Mouse (Mus musculus) forebrain, postnatal 0 days (tissue): Measurements from ENCODE around the gene Klri2. TPM values are rescaled to one million over a fixed set of nuclear protein-coding genes. Genes with fewer than 3 reads are reported as not detected.
"Not testable (repeated sequence)": the region's sequence is repeated elsewhere in the genome, so short reads cannot be mapped to it uniquely, and the experiment has no call there.

Experiments
- ATAC-seq: fragments of 200-750 bp; cut with Nextera tagmentation; 2 replicates; pipeline ENCODE4 v1.8.0; 2017; ENCODE audit warnings: mild to moderate bottlenecking, moderate library complexity
- DNase-seq: peaks from one replicate; pipeline ENCODE4 v3.0.0-alpha.2; 2015
- H3K27ac ChIP-seq: fragments of 300-500 bp; sonication (generic); 2 replicates; pipeline ENCODE4 v1.5.1; 2014; ENCODE audit warnings: low read depth, mild to moderate bottlenecking, antibody characterized with exemption, low read length, moderate library complexity, mixed read lengths
- H3K27me3 ChIP-seq: fragments of 300-500 bp; sonication (generic); 2 replicates; pipeline ENCODE4 v1.6.1; 2014; ENCODE audit warnings: mild to moderate bottlenecking, low read length, mixed read lengths; ENCODE audit not compliant: insufficient read depth
- H3K36me3 ChIP-seq: fragments of 300-500 bp; sonication (generic); 2 replicates; pipeline ENCODE4 v1.6.1; 2014; ENCODE audit warnings: mild to moderate bottlenecking, moderate library complexity; ENCODE audit not compliant: insufficient read depth
- H3K4me1 ChIP-seq: fragments of 300-500 bp; sonication (generic); 2 replicates; pipeline ENCODE4 v1.6.1; 2014; ENCODE audit warnings: antibody characterized with exemption; ENCODE audit not compliant: insufficient read depth
- H3K4me2 ChIP-seq: fragments of 300-500 bp; sonication (generic); 2 replicates; pipeline ENCODE4 v1.6.1; 2014; ENCODE audit warnings: low read depth, mild to moderate bottlenecking, moderate library complexity
- H3K4me3 ChIP-seq: fragments of 300-500 bp; sonication (generic); 2 replicates; pipeline ENCODE4 v1.5.1; 2014; ENCODE audit warnings: low read depth, low read length, mixed read lengths
- H3K9ac ChIP-seq: fragments of 300-500 bp; sonication (generic); 2 replicates; pipeline ENCODE4 v1.6.1; 2014; ENCODE audit warnings: mild to moderate bottlenecking
- H3K9me3 ChIP-seq: fragments of 300-500 bp; sonication (generic); 2 replicates; pipeline ENCODE4 v1.6.1; 2016; ENCODE audit warnings: low read length
- CTCF ChIP-seq: sonication (generic); IDR thresholded peaks from 2 replicates; pipeline ENCODE4 v1.5.1; 2016; ENCODE audit warnings: antibody characterized with exemption, control low read depth, low read depth
- WGBS: fragments of 180-500 bp; shearing (Covaris S2); extraction: QIAGEN DNeasy Blood & Tissue Kit; methylation state at CpG from one replicate; pipeline ENCODE4 v1.1.7; 2014; 5-methylcytosine and 5-hydroxymethylcytosine counted together
- polyA plus RNA-seq: library from polyadenylated mRNA; unstranded; fragments of >200 nt; fragmentation: Nextera tagmentation; extraction: Ambion mirVana; gene quantifications from 2 replicates; pipeline ENCODE4 v1.2.1, GENCODE M21; 2015
- total RNA-seq: library from RNA; depleted of rRNA; stranded (reverse); fragments of >200 nt; gene quantifications from 2 replicates; pipeline ENCODE4 v1.2.3, GENCODE M21; 2014; rRNA removed

Gene Klri2
- total RNA-seq = 0.08 TPM in 1 of 2 replicates, not detected in the other
- polyA plus RNA-seq = 0.10 TPM in 1 of 2 replicates, not detected in the other

DNA sequence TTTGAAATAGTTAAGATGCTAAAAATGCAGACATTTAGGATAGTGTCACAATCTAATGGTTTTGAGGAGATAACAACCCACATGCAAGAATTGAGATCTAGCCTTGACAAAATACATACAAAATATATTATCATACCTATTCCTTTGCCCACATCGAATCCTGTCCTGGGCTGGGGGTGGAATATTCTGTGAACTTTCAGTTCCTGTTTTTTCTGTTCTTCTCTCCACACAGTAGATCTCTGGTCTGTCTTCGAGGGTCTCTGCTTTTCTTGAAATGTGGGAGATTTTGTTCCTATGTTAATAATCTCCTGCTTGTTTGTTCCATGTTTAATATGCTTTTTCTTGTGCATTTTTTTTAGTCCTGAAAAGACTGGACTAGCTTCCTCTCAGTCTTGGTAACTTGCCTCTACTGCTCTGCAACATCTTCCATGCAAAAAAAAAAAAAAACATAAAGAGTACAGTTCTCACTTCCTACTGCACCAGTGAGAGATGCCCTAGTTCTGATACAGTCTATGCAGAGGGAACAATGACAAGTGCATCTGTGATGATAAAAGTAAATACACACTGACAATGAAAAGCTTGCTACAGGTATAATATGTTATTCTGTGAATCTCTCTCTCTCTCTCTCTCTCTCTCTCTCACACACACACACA is at the start of gene Klri2:
Gene Klri2 (minus strand): TSS at position 416 of the 653 bp plus-strand sequence.
- H3K27me3 ChIP-seq = no peaks in the 10 kb centered on the region
- no peak for TF ChIP-seq CTCF
- DNase-seq (no peak), ATAC-seq (no peak)
- no peaks in the 10 kb centered on the region for H3K9me3 ChIP-seq
- 60% methylated on average over 2 of the region's 2 CpGs for WGBS
- H3K4me3 ChIP-seq = no peak within 1 kb of the TSS
- H3K27ac ChIP-seq = no peak within 1 kb of the TSS
- H3K36me3 ChIP-seq = no peaks in the 10 kb centered on the region
- H3K4me2 ChIP-seq = no peak within 1 kb of the TSS
- H3K4me1 ChIP-seq = no peaks in the 10 kb centered on the region
- H3K9ac ChIP-seq = no peak within 1 kb of the TSS

DNA sequence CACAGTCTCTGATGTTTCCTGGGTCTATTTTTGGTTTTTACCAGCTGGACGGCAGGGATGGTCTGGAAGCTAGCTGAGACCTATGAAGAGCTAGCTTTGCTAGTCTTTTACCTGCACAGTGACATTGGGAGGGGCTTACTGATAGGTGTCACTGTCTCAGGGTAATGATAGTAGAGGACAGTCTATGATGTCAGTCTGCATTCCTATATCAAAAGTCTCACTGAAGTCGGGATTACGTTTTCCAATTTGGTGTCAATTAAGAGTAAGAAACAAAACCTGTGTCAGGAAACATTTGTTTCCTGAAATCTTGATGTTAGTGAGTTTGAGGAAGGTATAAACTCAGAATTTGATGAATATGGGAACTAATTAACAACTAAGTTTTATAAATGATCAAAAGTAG is 43.9 kb upstream of the Klri2 start, which contains the start of gene Gm156:
Gene Gm156 (minus strand): TSS at position 101 of the 400 bp plus-strand sequence.
- 90% methylated on average over 3 of the region's 3 CpGs for WGBS
- ATAC-seq = not testable (repeated sequence)

GRCm38 (mm10) chr6:129747654-129748032 is 7.4 kb upstream of the Klri2 start:
- H3K9ac ChIP-seq = no peak overlapping the region
- no peak for TF ChIP-seq CTCF
- DNase-seq = no peak
- H3K27me3 ChIP-seq = no peaks in the 10 kb centered on the region
- no peak overlapping the region for H3K4me2 ChIP-seq
- H3K4me1 ChIP-seq = no peaks in the 10 kb centered on the region
- no peak overlapping the region for H3K27ac ChIP-seq
- ATAC-seq = no peak
- no peaks in the 10 kb centered on the region for H3K36me3 ChIP-seq
- 74% methylated on average over 3 of the region's 3 CpGs for WGBS
- H3K9me3 ChIP-seq = 0 out of 2 replicates have a peak, but pooled peaks cover 3% of the 10 kb centered on the region
- H3K4me3 ChIP-seq = no peak overlapping the region

More for the DNA sequence above, 43.9 kb upstream of the Klri2 start, which contains the start of gene Gm156:
- not testable (repeated sequence) for H3K9ac ChIP-seq, DNase-seq, H3K36me3 ChIP-seq, H3K4me2 ChIP-seq, H3K27ac ChIP-seq, H3K4me3 ChIP-seq, H3K27me3 ChIP-seq, H3K9me3 ChIP-seq, H3K4me1 ChIP-seq

GRCm38 (mm10) chr6:129747016-129747653 is 6.9 kb upstream of the Klri2 start:
- DNase-seq (no peak), ATAC-seq (no peak)
- H3K4me3 ChIP-seq = no peak overlapping the region
- 85% methylated on average over 4 of the region's 4 CpGs for WGBS
- no peaks in the 10 kb centered on the region for H3K4me1 ChIP-seq
- no peak for TF ChIP-seq CTCF
- H3K9me3 ChIP-seq = 0 out of 2 replicates have a peak, but pooled peaks cover 3% of the 10 kb centered on the region
- no peak overlapping the region for H3K27ac ChIP-seq
- H3K36me3 ChIP-seq = no peaks in the 10 kb centered on the region
- H3K4me2 ChIP-seq = no peak overlapping the region
- no peaks in the 10 kb centered on the region for H3K27me3 ChIP-seq
- no peak overlapping the region for H3K9ac ChIP-seq

DNA sequence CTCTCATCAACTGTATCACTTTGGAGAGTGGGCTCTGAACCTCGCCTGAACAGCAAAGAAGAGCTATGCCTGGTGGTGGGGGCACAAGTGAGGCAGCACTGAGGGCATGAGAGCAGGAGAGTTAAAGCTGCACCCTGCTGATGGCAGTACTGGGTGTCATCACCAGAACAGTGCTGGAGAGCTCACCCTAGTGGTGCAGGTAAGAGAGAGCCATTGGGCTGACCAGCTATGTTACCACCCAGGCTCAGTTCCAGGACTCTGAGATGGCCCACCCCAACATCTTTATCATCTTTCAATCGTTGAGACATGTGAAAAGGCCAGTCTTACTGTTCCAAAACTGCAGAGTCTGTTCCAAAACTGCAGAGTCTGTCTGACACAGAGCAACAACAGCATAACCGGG is 5.9 kb upstream of the Klri2 start:
- WGBS = 54% methylated on average over 3 of the region's 3 CpGs
- H3K4me3 ChIP-seq = no peak overlapping the region
- H3K27ac ChIP-seq = no peak overlapping the region
- 0 out of 2 replicates have a peak, but pooled peaks cover 3% of the 10 kb centered on the region for H3K9me3 ChIP-seq
- H3K4me1 ChIP-seq = no peaks in the 10 kb centered on the region
- DNase-seq (no peak), ATAC-seq (no peak)
- no peak for TF ChIP-seq CTCF
- no peak overlapping the region for H3K4me2 ChIP-seq
- no peak overlapping the region for H3K9ac ChIP-seq
- no peaks in the 10 kb centered on the region for H3K36me3 ChIP-seq
- no peaks in the 10 kb centered on the region for H3K27me3 ChIP-seq

GRCm38 (mm10) chr6:129736414-129736813 is 3.9 kb downstream of the Klri2 start:
- Histone ChIP-seq H3K27ac (no peak overlapping the region), H3K36me3 (no peaks in the 10 kb centered on the region), H3K4me2 (no peak overlapping the region), H3K27me3 (no peaks in the 10 kb centered on the region), H3K4me1 (no peaks in the 10 kb centered on the region), H3K9me3 (no peaks in the 10 kb centered on the region), H3K9ac (no peak overlapping the region), H3K4me3 (no peak overlapping the region)
- TF ChIP-seq CTCF = no peak
- DNase-seq (no peak), ATAC-seq (no peak)

GRCm38 (mm10) chr6:129727237-129727636 is 13.0 kb downstream of the Klri2 start:
- DNase-seq (no peak), ATAC-seq (no peak)
- 92% methylated on average over 1 of the region's 1 CpGs for WGBS
- Histone ChIP-seq H3K9ac (no peak overlapping the region), H3K9me3 (no peaks in the 10 kb centered on the region), H3K27me3 (no peaks in the 10 kb centered on the region), H3K4me2 (no peak overlapping the region), H3K4me3 (no peak overlapping the region), H3K36me3 (no peaks in the 10 kb centered on the region), H3K27ac (no peak overlapping the region), H3K4me1 (no peaks in the 10 kb centered on the region)
- no peak for TF ChIP-seq CTCF
